Mouse (Mus musculus): ENCODE results near the gene Prkn. TPM values are rescaled to one million over a fixed set of nuclear protein-coding genes. Genes with fewer than 3 reads are reported as not detected.

Gene Prkn
- polyA plus RNA-seq, 1 experiment from 2014 or later, result 3.9 TPM

DNA sequence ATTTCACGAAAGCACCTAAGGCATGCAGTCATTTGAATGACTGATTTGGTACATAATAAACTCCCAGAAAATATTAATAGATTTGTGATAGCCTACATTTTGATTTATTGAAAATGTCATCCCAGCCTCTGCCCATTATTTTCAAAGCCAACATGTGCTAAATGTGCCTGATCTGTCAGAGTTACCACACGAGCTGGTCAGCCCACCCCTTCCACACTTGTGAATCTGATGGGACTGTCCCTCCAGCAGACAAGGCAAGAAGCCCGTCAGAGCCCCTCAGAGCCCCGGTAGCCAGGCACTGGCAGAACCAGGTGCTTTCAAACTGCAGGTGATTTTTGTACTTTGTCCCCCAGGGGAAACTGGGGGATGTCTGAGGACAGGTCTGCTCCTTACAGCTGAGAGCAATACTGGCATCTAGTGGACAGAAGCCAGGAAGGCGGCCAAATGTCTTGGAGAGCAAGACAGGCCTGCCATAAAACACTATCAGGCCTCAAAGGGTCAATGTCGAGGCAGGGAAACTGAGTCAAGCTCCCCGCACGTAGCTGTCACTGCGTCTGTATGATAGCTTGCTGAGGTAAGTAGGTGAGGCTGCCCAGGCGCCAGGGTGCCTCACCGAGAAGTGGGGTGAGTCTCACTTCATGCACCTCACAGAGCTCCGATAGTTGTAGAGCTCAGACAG is 1078.1 kb downstream of the Prkn start:
- Histone ChIP-seq H3K9me3 (ENCODE audit: control insufficient read depth, low read length) (no peaks in the 10 kb centered on the region), H3K27me3 (replicated peaks; ENCODE audit: control insufficient read depth, insufficient read depth, low read length) (no peaks in the 10 kb centered on the region), H3K9ac (replicated peaks; ENCODE audit: low read depth, low read length) (no peak overlapping the region), H3K4me2 (ENCODE audit: low read length) (no peak overlapping the region), H3K36me3 (ENCODE audit: control insufficient read depth, insufficient read depth) (no peaks in the 10 kb centered on the region), H3K27ac (ENCODE audit: low read length) (no peak overlapping the region), H3K4me3 (replicated peaks; ENCODE audit: low read length) (no peak overlapping the region), H3K4me1 (replicated peaks; ENCODE audit: control insufficient read depth, insufficient read depth, low read length) (peaks cover 5% of the 10 kb centered on the region)
- no peak; the same call in 1 of the 2 replicates for ATAC-seq
- WGBS, result 54% methylated on average over 12 of the region's 12 CpGs

DNA sequence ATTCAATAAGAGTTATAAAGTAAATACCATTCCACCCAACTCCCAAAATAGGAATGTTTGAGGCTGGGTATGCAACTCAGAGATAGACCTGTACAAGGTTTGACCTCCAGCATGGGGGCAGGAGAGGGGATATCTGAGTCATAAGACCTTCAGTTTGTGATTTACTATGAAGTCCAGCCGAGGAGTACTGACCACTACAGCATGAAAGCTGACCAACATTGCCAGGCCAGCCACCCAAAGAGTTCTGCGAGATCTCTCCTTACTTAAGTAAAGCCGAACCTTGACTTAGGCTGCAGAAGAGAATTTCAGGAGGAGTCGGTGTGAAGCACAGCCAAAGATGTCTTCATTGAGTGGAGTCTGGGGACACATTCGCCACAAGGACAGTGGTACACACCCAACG is 1079.4 kb downstream of the Prkn start:
- H3K36me3 ChIP-seq (ENCODE audit: control insufficient read depth, insufficient read depth), result no peaks in the 10 kb centered on the region
- H3K27ac ChIP-seq (ENCODE audit: low read length), result no peak overlapping the region
- no peaks in the 10 kb centered on the region for H3K27me3 ChIP-seq (replicated peaks; ENCODE audit: control insufficient read depth, insufficient read depth, low read length)
- 94% methylated on average over 6 of the region's 6 CpGs for WGBS
- H3K4me1 ChIP-seq (replicated peaks; ENCODE audit: control insufficient read depth, insufficient read depth, low read length), result no peaks in the 10 kb centered on the region
- ATAC-seq, result no peak
- H3K9me3 ChIP-seq (ENCODE audit: control insufficient read depth, low read length), result no peaks in the 10 kb centered on the region
- H3K9ac ChIP-seq (replicated peaks; ENCODE audit: low read depth, low read length), result no peak overlapping the region
- H3K4me2 ChIP-seq (ENCODE audit: low read length), result no peak overlapping the region
- H3K4me3 ChIP-seq (replicated peaks; ENCODE audit: low read length), result no peak overlapping the region

DNA sequence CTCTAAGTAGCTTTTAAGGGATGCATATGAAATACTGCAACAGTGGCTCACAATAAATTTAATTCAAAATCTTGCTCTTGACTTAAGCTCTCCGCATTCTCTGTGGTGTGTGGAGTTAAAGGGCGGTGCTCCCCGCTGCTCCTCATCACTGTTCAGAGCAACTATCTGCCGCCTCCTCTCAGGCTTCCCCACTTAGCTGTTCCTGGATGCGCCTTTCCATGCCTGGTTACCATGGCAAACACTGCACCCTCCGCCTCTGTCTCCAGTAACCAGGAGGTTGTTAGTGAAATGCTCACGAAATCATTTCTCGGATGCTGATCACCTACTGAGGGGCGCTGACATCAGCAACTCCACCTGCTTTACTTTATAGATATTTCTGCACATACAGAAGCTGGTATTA is 1080.8 kb downstream of the Prkn start:
- Histone ChIP-seq H3K4me2 (ENCODE audit: low read length) (no peak overlapping the region), H3K36me3 (ENCODE audit: control insufficient read depth, insufficient read depth) (no peaks in the 10 kb centered on the region)
- ATAC-seq, result no peak

DNA sequence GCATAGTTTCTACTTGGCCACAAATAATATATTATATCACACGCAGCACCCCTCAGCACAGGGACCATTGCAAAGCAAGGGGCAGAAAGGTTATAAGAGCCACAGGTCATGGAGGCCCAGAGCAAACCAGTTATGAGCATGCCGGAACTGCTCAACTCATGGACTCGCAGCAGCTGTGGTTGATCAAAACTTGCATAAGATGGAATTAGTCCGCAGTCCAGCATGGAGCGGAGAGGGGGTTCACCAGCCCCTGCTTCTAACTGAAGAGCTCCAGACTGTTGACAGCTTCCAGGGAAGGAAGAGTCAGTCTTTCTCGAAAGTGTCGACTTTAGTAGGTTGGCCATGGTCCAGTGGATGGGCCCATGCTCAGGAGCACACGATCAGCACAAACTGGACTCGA is 1083.8 kb downstream of the Prkn start:
- WGBS, result 95% methylated on average over 9 of the region's 9 CpGs
- Histone ChIP-seq H3K9ac (replicated peaks; ENCODE audit: low read depth, low read length) (no peak overlapping the region), H3K4me1 (replicated peaks; ENCODE audit: control insufficient read depth, insufficient read depth, low read length) (peaks cover 12% of the 10 kb centered on the region), H3K27me3 (replicated peaks; ENCODE audit: control insufficient read depth, insufficient read depth, low read length) (no peaks in the 10 kb centered on the region), H3K4me2 (ENCODE audit: low read length) (no peak overlapping the region), H3K36me3 (ENCODE audit: control insufficient read depth, insufficient read depth) (no peaks in the 10 kb centered on the region), H3K4me3 (replicated peaks; ENCODE audit: low read length) (no peak overlapping the region), H3K9me3 (ENCODE audit: control insufficient read depth, low read length) (no peaks in the 10 kb centered on the region), H3K27ac (ENCODE audit: low read length) (no peak overlapping the region)
- ATAC-seq, result no peak

More for the DNA sequence above, 1080.8 kb downstream of the Prkn start:
- H3K4me1 ChIP-seq (replicated peaks; ENCODE audit: control insufficient read depth, insufficient read depth, low read length), result no peaks in the 10 kb centered on the region
- WGBS, result 72% methylated on average over 9 of the region's 9 CpGs
- H3K9ac ChIP-seq (replicated peaks; ENCODE audit: low read depth, low read length), result no peak overlapping the region
- no peaks in the 10 kb centered on the region for H3K9me3 ChIP-seq (ENCODE audit: control insufficient read depth, low read length)
- H3K27ac ChIP-seq (ENCODE audit: low read length), result no peak overlapping the region
- H3K27me3 ChIP-seq (replicated peaks; ENCODE audit: control insufficient read depth, insufficient read depth, low read length), result no peaks in the 10 kb centered on the region
- no peak overlapping the region for H3K4me3 ChIP-seq (replicated peaks; ENCODE audit: low read length)

DNA sequence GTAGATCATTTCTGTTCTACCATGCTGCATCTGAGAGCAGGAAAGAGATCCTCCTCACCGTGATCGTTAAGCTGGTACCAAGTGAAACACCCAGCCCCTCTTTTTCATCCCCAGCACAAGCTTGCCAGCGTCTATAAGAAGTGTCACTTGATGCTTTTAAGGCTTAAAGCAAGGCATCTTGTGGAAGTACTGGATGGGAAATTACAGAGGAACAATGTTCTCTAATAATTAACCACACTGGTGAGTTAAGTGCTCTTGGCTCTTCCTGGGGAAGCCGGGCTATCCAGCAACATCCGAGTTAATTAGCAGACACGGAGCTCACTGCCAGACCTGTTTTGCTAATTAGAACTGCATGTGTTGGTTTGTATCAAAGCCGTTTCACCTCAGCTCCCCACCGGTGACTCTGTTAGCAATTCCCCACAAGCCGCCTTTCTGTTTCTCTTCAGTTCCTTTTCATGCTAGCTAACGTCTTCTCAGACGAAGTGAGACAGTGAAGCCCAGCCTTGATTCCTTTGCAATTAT is 1086.7 kb downstream of the Prkn start:
- H3K4me2 ChIP-seq (ENCODE audit: low read length), result 0 out of 2 replicates have a peak overlapping the region, but pooled peaks have one; percentile 21
- H3K9ac ChIP-seq (replicated peaks; ENCODE audit: low read depth, low read length), result no peak overlapping the region
- no peaks in the 10 kb centered on the region for H3K9me3 ChIP-seq (ENCODE audit: control insufficient read depth, low read length)
- no peaks in the 10 kb centered on the region for H3K27me3 ChIP-seq (replicated peaks; ENCODE audit: control insufficient read depth, insufficient read depth, low read length)
- no peak overlapping the region for H3K27ac ChIP-seq (ENCODE audit: low read length)
- H3K36me3 ChIP-seq (ENCODE audit: control insufficient read depth, insufficient read depth), result no peaks in the 10 kb centered on the region
- peaks cover 12% of the 10 kb centered on the region for H3K4me1 ChIP-seq (replicated peaks; ENCODE audit: control insufficient read depth, insufficient read depth, low read length)
- 0 out of 2 replicates have a peak, but pooled peaks have one; percentile 33 for ATAC-seq
- no peak overlapping the region for H3K4me3 ChIP-seq (replicated peaks; ENCODE audit: low read length)
- 5% methylated on average over 11 of the region's 11 CpGs for WGBS

DNA sequence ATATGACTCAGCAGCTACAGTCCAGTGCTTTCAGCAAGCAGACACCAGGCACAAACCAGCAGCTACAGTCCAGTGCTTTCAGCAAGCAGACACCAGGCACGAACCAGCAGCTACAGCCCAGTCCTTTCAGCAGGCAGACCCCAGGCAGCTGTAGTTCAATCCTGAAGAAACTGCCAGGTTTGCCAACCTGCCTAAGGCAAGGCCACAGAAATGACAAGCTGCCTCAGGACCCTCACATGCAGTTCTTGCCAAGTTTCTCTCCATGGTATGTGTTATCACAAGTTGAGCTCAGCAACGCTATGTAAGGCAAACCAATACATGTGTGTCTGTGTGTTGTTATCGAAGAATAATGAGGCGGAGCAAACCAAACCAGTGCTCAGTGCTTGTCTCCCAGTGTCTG is 1091.5 kb downstream of the Prkn start:
- H3K27ac ChIP-seq (ENCODE audit: low read length), result no peak overlapping the region
- H3K9me3 ChIP-seq (ENCODE audit: control insufficient read depth, low read length), result no peaks in the 10 kb centered on the region
- H3K4me2 ChIP-seq (ENCODE audit: low read length), result no peak overlapping the region
- H3K9ac ChIP-seq (replicated peaks; ENCODE audit: low read depth, low read length), result no peak overlapping the region
- H3K4me3 ChIP-seq (replicated peaks; ENCODE audit: low read length), result no peak overlapping the region
- ATAC-seq, result no peak
- 89% methylated on average over 4 of the region's 4 CpGs for WGBS
- H3K36me3 ChIP-seq (ENCODE audit: control insufficient read depth, insufficient read depth), result no peaks in the 10 kb centered on the region
- peaks cover 9% of the 10 kb centered on the region for H3K4me1 ChIP-seq (replicated peaks; ENCODE audit: control insufficient read depth, insufficient read depth, low read length)
- no peaks in the 10 kb centered on the region for H3K27me3 ChIP-seq (replicated peaks; ENCODE audit: control insufficient read depth, insufficient read depth, low read length)

DNA sequence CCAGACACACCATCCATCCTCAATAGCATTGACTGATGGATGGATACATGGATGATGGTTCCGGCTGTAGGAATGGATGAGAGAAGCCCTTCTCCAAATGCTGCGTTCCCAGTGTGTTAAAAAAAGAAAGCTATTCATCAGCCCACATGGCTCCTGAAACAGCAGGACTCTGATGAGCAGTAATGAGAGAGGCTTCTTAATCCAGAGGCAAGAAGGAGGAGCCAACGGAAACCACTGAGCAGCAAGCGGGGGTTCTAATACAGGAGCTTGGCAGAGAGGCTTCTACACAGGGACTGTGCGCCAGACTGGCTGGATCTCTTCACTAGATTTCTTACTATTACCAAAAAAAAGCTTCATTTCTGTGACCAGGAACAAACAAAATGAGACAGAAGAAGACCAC is 1093.6 kb downstream of the Prkn start:
- ATAC-seq, result no peak
- no peak overlapping the region for H3K4me3 ChIP-seq (replicated peaks; ENCODE audit: low read length)
- WGBS, result 42% methylated on average over 5 of the region's 5 CpGs

DNA sequence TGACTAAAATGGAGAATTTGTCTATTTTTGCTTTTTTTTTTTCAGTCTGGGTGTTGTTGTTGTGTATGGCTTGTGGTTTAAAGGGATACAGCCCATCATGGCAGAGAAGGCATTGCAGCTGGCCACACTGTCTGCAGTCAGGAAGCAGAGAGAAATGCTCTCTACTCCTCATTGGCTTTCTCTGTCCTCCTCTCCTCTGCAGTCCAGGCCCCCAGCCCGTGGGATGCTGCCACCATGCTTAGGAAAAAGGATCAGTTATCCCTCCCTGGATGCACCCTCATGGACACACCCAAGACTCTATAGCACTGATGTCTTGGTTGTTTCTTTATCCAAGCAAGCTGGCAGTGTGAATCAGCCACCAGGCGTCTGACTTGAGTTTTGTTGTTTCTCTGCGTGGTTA is 1107.3 kb downstream of the Prkn start:
- Histone ChIP-seq H3K4me1 (replicated peaks; ENCODE audit: control insufficient read depth, insufficient read depth, low read length) (0 out of 2 replicates have a peak, but pooled peaks cover 2% of the 10 kb centered on the region), H3K27ac (ENCODE audit: low read length) (no peak overlapping the region), H3K9ac (replicated peaks; ENCODE audit: low read depth, low read length) (no peak overlapping the region), H3K36me3 (ENCODE audit: control insufficient read depth, insufficient read depth) (no peaks in the 10 kb centered on the region), H3K9me3 (ENCODE audit: control insufficient read depth, low read length) (no peaks in the 10 kb centered on the region), H3K4me3 (replicated peaks; ENCODE audit: low read length) (no peak overlapping the region), H3K4me2 (ENCODE audit: low read length) (no peak overlapping the region), H3K27me3 (replicated peaks; ENCODE audit: control insufficient read depth, insufficient read depth, low read length) (no peaks in the 10 kb centered on the region)
- 88% methylated on average over 3 of the region's 3 CpGs for WGBS
- ATAC-seq, result no peak

More for the DNA sequence above, 1093.6 kb downstream of the Prkn start:
- Histone ChIP-seq H3K27ac (ENCODE audit: low read length) (no peak overlapping the region), H3K9ac (replicated peaks; ENCODE audit: low read depth, low read length) (no peak overlapping the region), H3K27me3 (replicated peaks; ENCODE audit: control insufficient read depth, insufficient read depth, low read length) (no peaks in the 10 kb centered on the region), H3K4me2 (ENCODE audit: low read length) (no peak overlapping the region), H3K4me1 (replicated peaks; ENCODE audit: control insufficient read depth, insufficient read depth, low read length) (no peaks in the 10 kb centered on the region), H3K36me3 (ENCODE audit: control insufficient read depth, insufficient read depth) (no peaks in the 10 kb centered on the region), H3K9me3 (ENCODE audit: control insufficient read depth, low read length) (no peaks in the 10 kb centered on the region)

DNA sequence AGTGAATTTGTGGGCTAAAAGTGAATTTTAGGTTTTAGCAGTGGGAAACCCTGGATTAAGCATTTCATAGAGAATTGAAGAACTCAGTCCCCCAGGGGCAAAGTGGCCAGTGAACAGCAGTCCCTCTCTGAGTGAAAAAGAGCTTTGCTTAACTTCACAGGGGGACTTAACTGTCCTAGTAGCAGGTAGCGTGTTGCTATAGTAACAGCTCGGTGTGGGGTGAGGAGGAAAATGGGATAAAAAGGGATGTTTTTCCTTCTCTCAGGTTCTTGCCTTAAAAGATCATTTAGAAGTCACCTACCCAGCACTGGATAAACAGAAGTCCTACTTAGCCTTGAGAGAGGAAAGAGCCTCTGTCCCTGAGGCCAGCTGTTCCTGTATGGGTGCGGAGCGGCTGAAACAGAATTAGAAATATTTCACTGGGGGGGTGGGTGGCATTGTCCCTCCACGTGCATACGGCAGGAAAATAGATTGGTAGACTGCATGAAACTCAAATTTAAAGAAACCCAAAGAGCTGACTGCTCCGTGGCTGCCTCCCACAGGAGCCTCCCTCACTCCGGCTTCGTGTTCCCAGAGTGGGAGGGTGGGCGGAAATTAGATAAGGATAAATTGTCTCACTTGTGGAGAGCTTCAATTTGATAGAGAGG is 1109.5 kb downstream of the Prkn start:
- no peak for ATAC-seq
- Histone ChIP-seq H3K9ac (replicated peaks; ENCODE audit: low read depth, low read length) (no peak overlapping the region), H3K4me1 (replicated peaks; ENCODE audit: control insufficient read depth, insufficient read depth, low read length) (0 out of 2 replicates have a peak, but pooled peaks cover 2% of the 10 kb centered on the region), H3K4me2 (ENCODE audit: low read length) (no peak overlapping the region), H3K4me3 (replicated peaks; ENCODE audit: low read length) (no peak overlapping the region), H3K36me3 (ENCODE audit: control insufficient read depth, insufficient read depth) (no peaks in the 10 kb centered on the region), H3K27me3 (replicated peaks; ENCODE audit: control insufficient read depth, insufficient read depth, low read length) (no peaks in the 10 kb centered on the region), H3K27ac (ENCODE audit: low read length) (no peak overlapping the region), H3K9me3 (ENCODE audit: control insufficient read depth, low read length) (no peaks in the 10 kb centered on the region)
- 51% methylated on average over 10 of the region's 10 CpGs for WGBS

All from forebrain, embryonic 16.5 days (tissue).